Mouse (Mus musculus): ENCODE data around the gene Adh6b.
"Not testable (repeated sequence)": the region's sequence is repeated elsewhere in the genome, so short reads cannot be mapped to it uniquely, and the experiment has no call there.

The Adh6b gene

GRCm38 (mm10) chr3:138360721-138361120 is 19.1 kb downstream of the Adh6b start:
- no peak for DNase-seq (ENCODE audit: low spot score)

DNA sequence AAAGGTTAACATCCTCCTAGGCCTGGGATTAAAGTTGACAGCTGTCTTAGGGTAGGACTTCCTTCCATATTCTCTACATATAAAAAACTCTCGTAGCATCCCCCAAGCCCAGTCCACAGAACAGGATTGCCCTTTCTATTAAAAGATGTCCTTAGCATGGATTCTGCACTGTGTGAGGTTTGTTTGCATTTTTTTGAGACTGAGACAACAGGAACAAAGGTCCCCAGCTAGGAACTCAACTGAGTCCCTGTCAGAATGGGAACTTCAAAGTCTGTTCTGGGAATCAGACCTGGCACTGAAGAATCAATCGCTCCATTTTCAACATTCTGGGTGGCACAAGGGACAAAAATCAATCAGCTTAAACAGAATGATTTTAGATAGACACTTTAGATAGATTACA is 21.3 kb downstream of the Adh6b start:
- no peak for DNase-seq (ENCODE audit: low spot score)

GRCm38 (mm10) chr3:138366181-138366580 is 24.6 kb downstream of the Adh6b start:
- peak; percentile 73 for DNase-seq (ENCODE audit: low spot score)

- no peak for DNase-seq (ENCODE audit: low spot score)
These were observed 28.0 kb downstream of the Adh6b start for GRCm38 (mm10) chr3:138369546-138369945.

GRCm38 (mm10) chr3:138370289-138370688 is 28.7 kb downstream of the Adh6b start:
- DNase-seq (ENCODE audit: low spot score): not testable (repeated sequence)

GRCm38 (mm10) chr3:138373920-138374319 is 32.3 kb downstream of the Adh6b start:
- no peak for DNase-seq (ENCODE audit: low spot score)

DNA sequence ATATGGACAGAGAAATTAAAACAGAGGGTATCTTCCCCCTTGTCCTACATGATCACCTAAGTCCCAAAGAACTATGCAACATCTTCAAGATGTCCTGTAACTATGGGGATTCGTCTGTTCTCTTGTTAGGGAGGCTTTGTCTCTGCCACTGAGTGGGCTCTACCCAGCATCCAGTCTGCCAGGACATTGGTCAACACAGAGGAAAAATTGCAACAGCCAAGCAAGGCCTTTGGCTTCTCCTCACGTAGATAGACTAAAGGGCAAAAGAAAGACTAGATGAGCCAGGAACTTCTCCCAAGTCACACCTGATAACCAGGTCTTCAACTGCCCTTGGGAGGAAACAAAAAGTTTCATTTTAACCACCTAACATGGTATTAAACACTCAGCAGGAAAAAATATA is 33.6 kb downstream of the Adh6b start:
- DNase-seq (ENCODE audit: low spot score): no peak

- no peak for DNase-seq (ENCODE audit: low spot score)
These were observed 39.6 kb downstream of the Adh6b start for GRCm38 (mm10) chr3:138381133-138381532.

- DNase-seq (ENCODE audit: low spot score): no peak
These were observed 45.6 kb downstream of the Adh6b start for GRCm38 (mm10) chr3:138387155-138387554.

- no peak for DNase-seq (ENCODE audit: low spot score)
These were observed 63.3 kb downstream of the Adh6b start for GRCm38 (mm10) chr3:138404872-138405271.

DNA sequence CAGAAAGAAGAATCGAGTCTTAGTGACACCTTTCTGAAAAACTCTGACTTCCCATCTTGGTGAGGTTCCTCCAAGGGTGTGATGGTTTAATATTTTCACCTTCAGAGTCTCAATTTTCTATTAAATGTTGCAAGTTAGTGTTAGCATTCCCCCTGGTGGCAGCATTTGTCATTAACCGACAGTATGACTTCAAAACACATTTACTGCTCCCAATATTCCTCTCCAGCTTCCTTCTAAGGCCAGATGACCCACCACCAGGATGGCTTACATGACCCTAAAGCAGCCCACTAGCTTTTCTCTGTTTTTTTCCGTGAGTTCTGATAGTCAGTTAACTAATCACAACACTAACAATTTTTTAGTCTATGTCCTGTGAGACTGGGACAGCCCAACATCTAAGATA is 63.8 kb downstream of the Adh6b start:
- DNase-seq (ENCODE audit: low spot score): peak; percentile 80

DNA sequence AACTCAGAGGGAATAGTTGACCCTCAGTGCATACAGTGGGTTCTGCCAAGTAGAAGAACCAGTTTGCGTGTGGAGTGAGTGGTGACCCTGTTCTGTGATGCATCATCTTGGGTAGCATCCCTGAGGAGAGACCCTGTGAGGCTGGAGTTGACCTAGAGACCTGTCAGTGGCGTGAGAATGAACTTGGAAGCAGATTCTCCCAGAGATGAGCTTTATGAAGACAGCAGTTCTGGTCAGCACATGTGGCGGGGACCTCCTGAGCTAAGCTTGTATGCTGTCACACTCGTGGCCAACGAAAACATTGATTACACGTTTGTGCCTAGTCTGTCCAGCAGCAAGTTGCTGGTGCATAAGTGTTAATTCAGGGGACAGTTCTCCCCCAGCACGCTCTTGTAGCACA is 64.3 kb downstream of the Adh6b start:
- DNase-seq (ENCODE audit: low spot score): no peak

DNA sequence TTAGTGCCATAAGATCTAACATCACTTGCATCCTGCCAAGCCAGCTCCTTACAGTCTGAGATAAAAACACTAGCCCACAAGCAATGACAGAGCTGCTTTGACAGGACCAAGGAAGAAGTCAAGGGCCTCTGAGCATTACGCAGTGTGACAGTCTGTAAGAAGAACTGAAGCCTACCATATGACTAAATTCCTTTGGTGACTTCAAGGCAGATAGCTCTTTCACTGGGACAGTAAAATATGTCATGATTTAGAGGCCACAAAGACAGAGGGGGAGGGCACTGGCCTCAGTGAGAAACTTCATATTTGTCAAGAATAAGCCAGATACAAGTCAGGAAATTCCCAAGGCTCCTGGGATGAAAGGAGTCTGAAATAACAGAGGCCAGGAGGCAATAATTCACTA is 66.3 kb downstream of the Adh6b start:
- no peak for DNase-seq (ENCODE audit: low spot score)
